Mouse (Mus musculus) lung, embryonic 15.5 days (tissue): ENCODE results near the gene Samd4. TPM values are rescaled to one million over a fixed set of nuclear protein-coding genes. Genes with fewer than 3 reads are reported as not detected.

ENCODE experiments used
- ATAC-seq: fragments of 200-750 bp; cut with Nextera tagmentation; 2 replicates; pipeline ENCODE4 v1.8.0; 2017; ENCODE audit warnings: moderate number of reproducible peaks, borderline replicate concordance; ENCODE audit not compliant: low FRiP score, low TSS enrichment; ENCODE audit errors: extremely low read depth
- H3K27ac ChIP-seq: fragments of 300-500 bp; sonication (generic); 2 replicates; pipeline ENCODE4 v1.5.1; 2015; ENCODE audit warnings: moderate library complexity, mild to moderate bottlenecking, inconsistent platforms
- H3K27me3 ChIP-seq: fragments of 300-500 bp; sonication (generic); 2 replicates; pipeline ENCODE4 v1.6.1; 2015; ENCODE audit warnings: inconsistent platforms
- H3K36me3 ChIP-seq: fragments of 300-500 bp; sonication (generic); 2 replicates; pipeline ENCODE4 v1.6.1; 2015; ENCODE audit warnings: inconsistent platforms
- H3K4me1 ChIP-seq: fragments of 300-500 bp; sonication (generic); 2 replicates; pipeline ENCODE4 v1.6.1; 2015; ENCODE audit warnings: inconsistent platforms
- H3K4me2 ChIP-seq: fragments of 300-500 bp; sonication (generic); 2 replicates; pipeline ENCODE4 v1.6.1; 2015; ENCODE audit warnings: inconsistent platforms, mild to moderate bottlenecking, moderate library complexity
- H3K4me3 ChIP-seq: fragments of 300-500 bp; sonication (generic); 2 replicates; pipeline ENCODE4 v1.5.1; 2015; ENCODE audit warnings: mild to moderate bottlenecking, inconsistent platforms
- H3K9ac ChIP-seq: fragments of 300-500 bp; sonication (generic); 2 replicates; pipeline ENCODE4 v1.6.1; 2015; ENCODE audit warnings: inconsistent platforms
- H3K9me3 ChIP-seq: fragments of 300-500 bp; sonication (generic); 2 replicates; pipeline ENCODE4 v1.6.1; 2016; ENCODE audit warnings: inconsistent platforms
- WGBS: fragments of 180-500 bp; shearing (Covaris S2); methylation state at CpG from one replicate; pipeline ENCODE4 v1.1.7; 2015; 5-methylcytosine and 5-hydroxymethylcytosine counted together
- polyA plus RNA-seq: library from polyadenylated mRNA; unstranded; fragments of >200 nt; fragmentation: Nextera tagmentation; extraction: Ambion mirVana; gene quantifications from 2 replicates; pipeline ENCODE4 v1.2.1, GENCODE M21; 2015

Samd4 gene
- polyA plus RNA-seq, 1 experiment from 2014 or later = 6.5 TPM

DNA sequence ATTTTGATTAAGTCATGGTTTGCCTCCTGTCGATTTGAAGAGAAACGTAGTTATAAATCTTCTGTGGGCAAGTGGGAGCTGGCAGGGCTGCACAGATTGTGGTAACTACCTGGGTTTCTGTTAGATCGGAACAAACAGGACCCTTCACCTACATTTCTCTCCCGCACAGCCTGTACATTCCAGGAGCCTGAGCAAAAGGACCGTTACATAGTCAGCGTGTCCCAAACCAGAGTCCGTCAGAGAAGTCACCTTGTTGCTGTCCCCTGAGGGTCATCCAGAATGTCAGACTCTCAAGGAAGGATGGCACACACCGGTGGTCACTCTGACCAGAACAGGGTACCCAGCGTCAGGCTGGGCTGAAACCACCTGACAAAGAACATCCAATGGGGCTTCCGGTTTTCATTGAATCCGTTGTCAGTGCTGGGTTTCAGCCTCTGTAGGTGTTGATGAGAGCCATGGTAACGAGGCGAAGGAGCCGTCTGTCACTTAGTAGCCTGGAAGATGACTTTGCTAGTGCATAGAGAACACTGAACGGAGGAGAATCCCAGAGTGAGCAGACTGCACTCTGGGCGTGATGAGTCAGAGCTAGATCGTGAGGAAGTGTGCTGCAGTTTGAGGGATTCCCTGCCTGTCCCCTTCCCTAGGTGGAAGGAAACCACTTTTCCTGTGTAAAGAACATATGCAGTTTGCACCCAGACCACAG, 98.2 kb downstream of the Samd4 start:
- Histone ChIP-seq H3K36me3 (no peaks in the 10 kb centered on the region), H3K27me3 (no peaks in the 10 kb centered on the region), H3K4me1 (0 out of 2 replicates have a peak, but pooled peaks cover 3% of the 10 kb centered on the region), H3K4me3 (no peak overlapping the region), H3K27ac (no peak overlapping the region), H3K9me3 (no peaks in the 10 kb centered on the region), H3K4me2 (no peak overlapping the region), H3K9ac (no peak overlapping the region)
- no peak for ATAC-seq
- 75% methylated on average over 17 of the region's 17 CpGs for WGBS

DNA sequence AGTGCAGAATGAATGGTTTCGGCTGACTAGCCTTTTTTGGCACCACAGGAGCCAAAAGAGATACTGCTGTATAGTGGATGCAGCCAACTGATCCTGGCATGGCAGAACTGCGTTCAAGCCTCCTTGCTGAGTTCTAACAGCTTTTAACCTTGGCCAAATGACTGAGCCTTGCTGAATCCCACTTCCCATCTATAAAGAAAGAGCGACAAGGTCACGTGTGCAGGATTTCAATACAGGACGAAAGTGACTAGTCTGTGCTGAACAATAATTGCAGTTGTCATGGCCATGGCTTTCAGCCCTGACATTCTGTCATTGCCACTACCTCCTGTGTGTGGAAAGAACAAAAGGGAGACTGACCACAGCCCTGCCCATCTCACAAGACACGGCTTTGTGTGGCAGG, 99.5 kb downstream of the Samd4 start:
- no peaks in the 10 kb centered on the region for H3K27me3 ChIP-seq
- H3K36me3 ChIP-seq = no peaks in the 10 kb centered on the region
- H3K4me2 ChIP-seq = no peak overlapping the region
- no peak for ATAC-seq
- H3K4me3 ChIP-seq = no peak overlapping the region
- H3K4me1 ChIP-seq = 0 out of 2 replicates have a peak, but pooled peaks cover 3% of the 10 kb centered on the region
- no peak overlapping the region for H3K27ac ChIP-seq
- H3K9me3 ChIP-seq = no peaks in the 10 kb centered on the region
- WGBS = 81% methylated on average over 6 of the region's 6 CpGs
- no peak overlapping the region for H3K9ac ChIP-seq

DNA sequence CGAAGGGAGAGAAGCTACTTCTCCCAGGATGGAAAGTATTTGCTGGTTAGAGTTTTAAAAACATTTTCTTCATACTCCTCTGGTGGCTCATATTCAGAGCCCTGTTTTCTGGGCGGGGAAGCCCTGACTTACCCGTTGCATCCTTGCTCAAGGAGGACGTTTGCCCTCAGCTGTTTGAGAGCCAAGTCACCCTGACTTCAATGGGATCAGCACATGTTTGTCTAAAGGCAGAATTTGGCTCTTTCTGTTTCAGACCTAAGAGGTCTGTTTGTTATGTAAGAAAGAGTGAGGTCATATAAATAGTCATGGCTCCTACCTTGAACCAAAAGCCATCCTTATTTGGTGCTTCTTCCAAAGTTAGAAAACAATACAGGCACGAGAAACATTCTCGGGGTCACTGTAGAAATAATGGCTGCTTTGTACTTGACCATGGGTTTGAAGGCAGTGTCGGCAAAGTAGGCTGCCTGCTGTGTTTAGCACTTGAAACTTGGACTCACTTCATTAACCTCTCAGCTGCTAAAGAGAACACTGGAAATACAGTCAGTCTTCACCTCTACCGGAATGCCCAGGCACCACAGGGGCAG, 102.0 kb downstream of the Samd4 start:
- Histone ChIP-seq H3K9me3 (no peaks in the 10 kb centered on the region), H3K4me3 (no peak overlapping the region), H3K4me1 (0 out of 2 replicates have a peak, but pooled peaks cover 3% of the 10 kb centered on the region), H3K27ac (no peak overlapping the region), H3K27me3 (no peaks in the 10 kb centered on the region), H3K4me2 (no peak overlapping the region), H3K36me3 (no peaks in the 10 kb centered on the region), H3K9ac (no peak overlapping the region)
- no peak for ATAC-seq
- 60% methylated on average over 8 of the region's 8 CpGs for WGBS

DNA sequence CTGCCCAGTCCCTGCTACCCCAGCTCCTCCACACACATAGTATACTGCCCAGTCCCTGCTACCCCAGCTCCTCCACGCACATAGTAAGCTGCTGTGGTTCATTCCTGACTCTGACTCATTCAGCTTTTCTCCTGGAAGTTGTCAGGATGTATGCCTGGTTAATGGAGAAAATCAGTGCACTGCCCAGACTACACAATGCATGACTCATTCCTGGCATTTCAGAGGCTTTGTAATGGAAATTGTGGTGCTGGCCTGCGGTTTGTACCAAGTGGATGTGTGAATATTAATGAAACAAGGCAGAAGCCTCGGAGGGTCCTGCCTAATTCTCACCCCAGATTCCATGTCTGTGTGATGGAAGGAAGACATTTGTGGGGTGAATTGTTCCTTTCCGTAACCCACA, 107.0 kb downstream of the Samd4 start:
- H3K36me3 ChIP-seq = no peaks in the 10 kb centered on the region
- H3K4me3 ChIP-seq = no peak overlapping the region
- no peak for ATAC-seq
- 0 out of 2 replicates have a peak, but pooled peaks cover 4% of the 10 kb centered on the region for H3K4me1 ChIP-seq
- H3K9me3 ChIP-seq = no peaks in the 10 kb centered on the region
- no peaks in the 10 kb centered on the region for H3K27me3 ChIP-seq
- WGBS = 53% methylated on average over 4 of the region's 4 CpGs
- H3K9ac ChIP-seq = no peak overlapping the region
- no peak overlapping the region for H3K27ac ChIP-seq
- no peak overlapping the region for H3K4me2 ChIP-seq

DNA sequence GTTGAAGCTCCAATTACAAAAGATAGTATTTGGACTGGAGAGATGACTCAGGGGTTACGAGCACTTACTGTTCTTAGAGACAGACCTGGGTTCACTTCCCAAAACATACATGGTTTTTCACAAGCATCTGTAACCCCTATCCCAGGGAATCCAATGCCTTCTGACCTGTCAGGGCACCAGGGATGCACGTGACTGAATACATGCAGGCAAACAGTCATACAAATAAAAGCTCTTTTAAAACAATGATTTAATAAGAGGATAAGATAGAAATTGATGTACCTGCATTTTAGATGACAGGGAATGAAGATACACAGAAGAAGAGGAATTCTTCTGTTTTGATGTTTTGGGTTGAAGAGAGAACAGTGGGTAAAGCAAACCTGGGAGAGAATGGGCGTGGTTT, 107.8 kb downstream of the Samd4 start:
- WGBS = 83% methylated on average over 3 of the region's 3 CpGs

DNA sequence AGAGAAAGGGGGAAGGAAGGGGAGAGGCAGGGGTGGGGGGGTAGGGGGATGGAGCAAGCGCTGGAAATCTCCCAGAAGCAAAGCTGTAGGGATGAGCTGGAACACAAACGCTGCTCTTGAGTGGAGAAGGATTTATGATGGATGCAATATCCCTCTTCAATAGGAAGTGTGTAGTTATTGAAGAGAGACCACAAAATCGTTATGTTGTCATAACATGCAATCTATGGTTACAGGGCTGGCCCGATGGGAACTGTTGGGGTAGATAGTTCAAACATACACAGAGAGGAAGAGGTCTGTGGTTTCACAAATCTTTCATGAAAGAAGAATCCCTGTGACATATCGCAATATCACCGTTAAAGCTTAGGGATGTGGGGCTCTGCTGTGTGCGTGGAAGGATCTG, 112.0 kb downstream of the Samd4 start:
- no peaks in the 10 kb centered on the region for H3K27me3 ChIP-seq
- no peak overlapping the region for H3K27ac ChIP-seq
- ATAC-seq = no peak
- H3K9ac ChIP-seq = no peak overlapping the region
- no peaks in the 10 kb centered on the region for H3K36me3 ChIP-seq
- H3K4me3 ChIP-seq = no peak overlapping the region
- 72% methylated on average over 7 of the region's 7 CpGs for WGBS
- no peaks in the 10 kb centered on the region for H3K9me3 ChIP-seq
- H3K4me2 ChIP-seq = no peak overlapping the region
- 0 out of 2 replicates have a peak, but pooled peaks cover 3% of the 10 kb centered on the region for H3K4me1 ChIP-seq

More for the DNA sequence above, 107.8 kb downstream of the Samd4 start:
- H3K4me3 ChIP-seq = no peak overlapping the region
- H3K36me3 ChIP-seq = no peaks in the 10 kb centered on the region
- H3K27me3 ChIP-seq = no peaks in the 10 kb centered on the region
- no peak overlapping the region for H3K27ac ChIP-seq
- H3K9me3 ChIP-seq = no peaks in the 10 kb centered on the region
- no peak for ATAC-seq
- no peak overlapping the region for H3K9ac ChIP-seq
- no peak overlapping the region for H3K4me2 ChIP-seq
- H3K4me1 ChIP-seq = 0 out of 2 replicates have a peak, but pooled peaks cover 3% of the 10 kb centered on the region

DNA sequence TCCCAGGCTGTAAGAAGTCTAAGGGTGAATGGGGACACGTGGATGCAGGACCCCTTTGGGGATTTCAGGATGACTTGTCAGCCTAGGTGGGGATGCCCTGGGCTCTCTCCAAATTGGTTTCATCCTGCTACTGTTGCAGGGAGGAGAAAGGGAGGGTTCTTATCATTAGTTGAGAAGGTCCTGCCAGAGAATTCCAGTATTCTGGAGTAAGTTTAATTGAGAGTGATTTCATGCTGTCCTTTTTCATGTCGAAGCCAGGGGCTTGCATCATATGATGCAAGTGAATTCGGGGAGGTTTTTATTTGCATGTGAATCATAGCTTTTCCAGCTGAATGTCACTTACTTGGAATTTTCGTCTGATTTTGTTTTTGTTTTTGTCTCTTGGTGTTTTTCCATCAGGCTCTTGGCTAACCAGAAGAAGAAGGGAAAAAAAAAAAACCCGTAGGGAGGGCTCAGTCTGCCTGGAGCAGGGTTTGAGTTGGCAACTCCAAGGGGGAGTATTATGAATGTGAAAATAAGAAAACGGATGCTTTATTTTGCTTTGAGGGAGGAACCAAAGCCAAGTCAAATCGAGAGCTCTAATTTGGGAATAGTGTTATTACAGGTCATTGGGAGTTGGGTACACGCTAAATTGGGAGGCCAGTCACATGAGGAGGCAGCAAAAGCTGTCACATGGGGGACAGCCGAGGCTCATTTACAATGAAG, 116.8 kb downstream of the Samd4 start:
- no peak for ATAC-seq
- Histone ChIP-seq H3K27me3 (no peaks in the 10 kb centered on the region), H3K36me3 (no peaks in the 10 kb centered on the region), H3K9ac (no peak overlapping the region), H3K4me2 (0 out of 2 replicates have a peak overlapping the region, but pooled peaks have one; percentile 2), H3K4me3 (no peak overlapping the region), H3K27ac (no peak overlapping the region), H3K4me1 (no peaks in the 10 kb centered on the region), H3K9me3 (no peaks in the 10 kb centered on the region)
- 48% methylated on average over 9 of the region's 9 CpGs for WGBS

DNA sequence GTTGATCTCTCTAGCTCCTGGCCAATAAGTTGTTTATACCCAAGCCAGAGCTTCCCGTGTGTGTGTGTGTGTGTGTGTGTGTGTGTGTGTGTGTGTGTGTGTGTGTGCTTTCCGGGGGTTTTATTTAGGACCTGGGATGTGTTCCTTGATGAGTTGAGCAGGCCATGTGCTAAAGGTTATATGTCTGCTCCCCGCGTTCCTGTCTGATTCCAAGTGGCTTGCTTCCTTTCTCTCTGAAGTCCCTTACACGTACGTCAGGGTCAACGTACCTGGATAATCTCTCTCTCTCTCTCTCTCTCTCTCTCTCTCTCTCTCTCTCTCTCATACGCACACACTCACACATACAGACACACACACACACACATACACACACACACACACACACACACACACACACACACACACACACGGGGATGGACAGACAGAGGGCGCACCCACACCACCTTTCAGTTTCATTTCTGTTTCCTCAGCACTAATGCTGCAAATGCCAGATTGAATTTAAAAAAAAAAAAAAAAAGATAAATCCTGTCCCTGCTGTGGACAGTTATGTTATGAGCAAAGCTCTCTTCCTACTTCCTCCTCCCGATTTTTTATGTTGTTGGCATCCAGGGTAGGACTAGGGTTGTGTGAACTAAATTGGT, 117.6 kb downstream of the Samd4 start:
- Histone ChIP-seq H3K27me3 (no peaks in the 10 kb centered on the region), H3K9ac (no peak overlapping the region), H3K4me3 (no peak overlapping the region), H3K27ac (no peak overlapping the region), H3K9me3 (no peaks in the 10 kb centered on the region), H3K4me2 (no peak overlapping the region), H3K36me3 (no peaks in the 10 kb centered on the region), H3K4me1 (no peaks in the 10 kb centered on the region)
- 54% methylated on average over 7 of the region's 11 CpGs for WGBS
- no peak for ATAC-seq

DNA sequence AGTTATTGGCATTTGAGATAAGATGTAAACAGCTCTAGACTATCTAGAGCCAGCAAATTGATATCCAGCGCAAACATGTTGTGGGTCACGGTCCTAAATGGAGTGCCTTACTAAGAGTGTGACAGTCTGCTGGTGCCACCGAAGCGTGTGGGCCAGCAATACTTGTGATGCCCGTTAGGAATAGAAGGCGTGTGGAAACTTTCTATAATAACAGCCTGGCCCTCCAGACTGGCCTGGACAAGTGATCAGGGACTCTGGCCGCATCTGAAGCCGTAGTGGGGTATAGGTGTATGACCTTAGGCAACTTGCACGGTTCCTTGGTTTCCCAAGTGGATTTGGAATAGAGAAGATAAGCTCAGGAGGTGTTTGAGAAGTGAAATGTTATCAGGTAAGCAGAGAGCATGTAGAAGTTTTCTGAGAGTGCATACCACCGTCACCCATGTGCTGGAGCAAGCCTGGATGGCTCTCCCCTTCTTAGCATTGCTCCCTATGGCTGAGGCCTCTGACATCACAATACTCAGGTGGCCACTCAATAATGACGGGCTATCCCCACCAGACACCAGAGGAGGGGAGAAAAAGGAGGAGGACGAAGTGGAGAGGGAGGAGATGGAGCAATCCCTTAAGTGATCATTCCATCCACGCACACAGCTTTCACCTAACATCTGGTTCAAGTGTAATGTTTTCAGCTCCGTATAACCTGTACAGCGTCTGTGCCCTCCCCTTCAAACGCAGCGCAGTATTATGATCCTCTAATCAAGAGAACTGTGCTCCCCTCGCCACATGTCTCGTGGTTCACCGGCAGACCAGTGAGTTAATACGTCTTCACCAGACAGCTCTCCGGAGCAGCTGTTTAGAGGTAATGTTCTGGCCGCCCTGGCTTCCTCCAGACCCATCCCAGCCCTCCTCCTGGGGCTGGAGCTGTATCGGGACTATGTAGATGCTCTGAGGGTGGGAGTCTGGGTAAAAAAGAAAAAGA, 118.4 kb downstream of the Samd4 start:
- 41% methylated on average over 24 of the region's 24 CpGs for WGBS
- Histone ChIP-seq H3K36me3 (no peaks in the 10 kb centered on the region), H3K9ac (no peak overlapping the region), H3K4me3 (no peak overlapping the region), H3K4me2 (no peak overlapping the region), H3K4me1 (no peaks in the 10 kb centered on the region), H3K27me3 (no peaks in the 10 kb centered on the region), H3K27ac (no peak overlapping the region), H3K9me3 (no peaks in the 10 kb centered on the region)
- ATAC-seq = no peak

DNA sequence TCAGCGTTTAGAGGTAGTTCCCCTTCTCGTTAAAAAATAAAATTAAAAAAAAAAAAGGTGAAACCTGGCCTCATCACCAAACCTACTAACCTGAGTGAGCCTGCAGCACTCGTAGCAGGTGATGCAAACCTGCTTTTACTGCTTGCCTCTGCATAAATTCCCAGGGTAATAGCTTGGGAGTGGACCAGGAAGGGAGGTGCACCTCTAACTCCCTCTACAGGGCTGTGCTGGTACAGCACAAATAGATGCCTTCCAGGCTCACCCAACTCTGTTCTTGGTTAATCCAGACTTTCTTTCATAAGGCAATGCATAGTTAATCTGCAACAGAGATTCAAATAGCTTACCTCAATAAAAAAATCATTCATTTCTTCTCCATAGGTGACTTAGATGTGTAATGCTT, 121.5 kb downstream of the Samd4 start:
- 28% methylated on average over 3 of the region's 3 CpGs for WGBS
- H3K4me1 ChIP-seq = no peaks in the 10 kb centered on the region

More for the DNA sequence above, 121.5 kb downstream of the Samd4 start:
- H3K27ac ChIP-seq = no peak overlapping the region
- H3K27me3 ChIP-seq = no peaks in the 10 kb centered on the region
- no peaks in the 10 kb centered on the region for H3K36me3 ChIP-seq
- H3K4me2 ChIP-seq = no peak overlapping the region
- H3K9me3 ChIP-seq = no peaks in the 10 kb centered on the region
- H3K4me3 ChIP-seq = no peak overlapping the region
- no peak for ATAC-seq
- no peak overlapping the region for H3K9ac ChIP-seq
